Mouse (Mus musculus) monocyte, adult 59 days (primary cell): Measurements from ENCODE around the gene B430306N03Rik. TPM values are rescaled to one million over a fixed set of nuclear protein-coding genes. Genes with fewer than 3 reads are reported as not detected.

Experiments used
- total RNA-seq, 2 experiments: library from RNA; stranded (reverse); gene quantifications; one replicate each; pipeline ENCODE4 v1.2.4; 2023

The B430306N03Rik gene
- 10 to 100 TPM; 30.5 to 42.2 TPM for total RNA-seq

DNA sequence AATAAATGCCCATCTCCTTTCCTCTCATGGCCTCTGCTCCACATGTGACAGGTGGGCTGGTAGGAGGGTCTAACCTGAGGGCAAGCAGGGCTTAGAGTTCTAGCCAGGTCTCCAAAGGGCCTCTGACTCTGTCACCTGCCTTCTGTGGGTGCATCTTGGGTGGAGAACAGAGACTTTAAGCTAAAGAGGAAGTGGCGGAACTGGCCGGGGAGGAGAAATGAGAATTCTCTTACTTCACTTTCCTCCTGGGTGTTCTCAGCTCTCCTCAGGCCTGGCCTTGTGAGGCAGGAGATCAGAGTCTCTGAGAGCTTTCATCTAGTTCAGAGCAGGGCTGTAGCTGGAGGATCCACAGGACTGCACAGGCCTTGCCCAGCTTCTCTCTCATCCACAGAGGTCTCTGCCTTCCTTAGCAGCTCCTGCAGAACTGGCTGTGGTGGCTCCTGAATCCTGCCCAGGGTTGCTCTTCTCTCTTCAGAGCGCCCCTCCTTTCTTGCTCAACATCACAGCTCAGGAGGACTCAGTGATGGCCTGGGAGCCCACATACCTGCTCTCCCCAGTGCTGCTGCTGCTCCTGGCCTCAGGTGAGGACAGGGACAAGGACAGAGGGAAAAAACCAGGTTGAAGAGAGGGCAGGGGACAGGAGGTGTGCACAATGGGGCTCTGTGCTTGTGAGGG, at the start of gene B430306N03Rik:
Gene B430306N03Rik (plus strand): TSS at position 237 of the 675 bp plus-strand sequence.

DNA sequence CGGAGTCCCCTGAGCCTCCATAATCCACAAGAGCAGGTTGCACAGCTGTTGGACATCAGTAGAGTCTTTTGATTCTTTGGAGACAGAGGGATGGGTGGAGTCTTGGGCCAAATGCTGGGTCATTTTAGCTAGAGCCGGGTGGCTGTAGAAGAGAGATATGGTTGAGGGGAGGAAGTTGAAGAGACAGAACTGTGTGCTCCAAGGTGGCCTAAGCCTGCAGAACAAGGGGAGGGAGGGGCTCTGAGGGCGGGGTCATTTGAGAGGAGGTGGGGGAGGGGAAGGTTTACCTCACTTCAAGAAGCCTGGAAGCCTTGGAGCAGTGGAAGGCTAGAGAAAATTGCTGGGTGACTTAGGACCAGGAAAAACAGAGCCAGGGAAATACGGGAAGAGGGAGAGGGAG, 16.7 kb upstream of the B430306N03Rik start, which contains the start of gene Treml2:
Gene Treml2 (plus strand): TSS at position 296 of the 400 bp plus-strand sequence.

DNA sequence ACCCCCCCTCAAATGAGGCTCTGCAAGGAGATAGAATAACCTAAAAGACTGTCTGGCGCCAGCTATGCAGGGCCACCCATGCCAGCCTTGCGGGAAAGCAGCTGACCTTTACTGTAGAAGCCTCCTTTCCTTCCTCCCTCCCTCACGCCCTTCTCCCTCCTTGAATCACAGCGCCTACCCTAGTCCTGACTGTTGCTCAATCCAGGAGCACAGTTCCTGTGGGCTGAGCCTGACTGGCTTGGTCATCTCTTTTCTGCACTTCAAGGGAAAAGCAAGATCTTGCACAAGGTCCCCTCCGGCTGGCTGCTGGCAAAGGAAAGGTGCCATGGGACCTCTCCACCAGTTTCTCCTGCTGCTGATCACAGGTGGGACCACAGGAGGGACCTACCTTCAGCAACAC, 30.3 kb downstream of the B430306N03Rik start, which contains the start of gene Trem2:
Gene Trem2 (plus strand): TSS at position 171 of the 400 bp plus-strand sequence.

DNA sequence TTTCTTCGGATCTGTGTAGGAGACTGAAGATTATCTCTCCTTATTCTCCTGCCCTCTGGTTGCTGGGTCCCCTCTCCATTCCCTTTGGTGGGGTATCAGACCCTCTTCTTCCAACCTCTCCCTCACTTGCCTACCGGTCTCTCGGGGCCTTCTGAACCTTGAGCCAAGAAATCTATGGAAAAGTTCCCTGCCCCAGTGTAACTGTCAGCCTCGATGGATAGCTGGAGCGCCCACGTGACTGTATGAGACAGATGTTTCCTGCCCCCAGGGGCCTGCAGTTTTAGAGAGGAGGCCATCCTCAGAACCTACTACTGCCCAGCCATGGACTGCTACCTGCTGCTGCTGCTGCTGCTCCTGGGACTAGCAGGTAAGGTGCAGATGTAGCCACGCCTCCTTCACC, 43.7 kb downstream of the B430306N03Rik start, which contains the start of gene Treml1:
Gene Treml1 (plus strand): TSS at position 301 of the 400 bp plus-strand sequence.

Other genes starting within 250 kb of the B430306N03Rik start
- gene 1700067P10Rik, start 226.8 kb upstream of the B430306N03Rik start, total RNA-seq: not detected
- gene 9830107B12Rik, start 169.9 kb upstream of the B430306N03Rik start, total RNA-seq: 10 to 100 TPM; 16.6 to 21.2 TPM
- gene A530064D06Rik, start 148.9 kb upstream of the B430306N03Rik start, total RNA-seq: 10 to 100 TPM; 28.2 to 34.5 TPM
- gene Trem1, start 83.4 kb upstream of the B430306N03Rik start, total RNA-seq: 100 to 1,000 TPM; 130 to 138 TPM
- gene Trem3, start 68.4 kb upstream of the B430306N03Rik start, total RNA-seq: 100 to 1,000 TPM; 138 to 143 TPM
- 100 to 1,000 TPM; 470 to 487 TPM for gene Treml4, start 51.8 kb upstream of the B430306N03Rik start, total RNA-seq
- 1 to 10 TPM; 6.4 to 8.9 TPM for gene Treml2, start 16.6 kb upstream of the B430306N03Rik start, total RNA-seq
- 10 to 100 TPM; 31.5 to 31.9 TPM for gene Trem2, start 30.3 kb downstream of the B430306N03Rik start, total RNA-seq
- gene Treml1, start 43.8 kb downstream of the B430306N03Rik start, total RNA-seq: 1 to 10 TPM; 1.6 to 3.2 TPM
- 100 to 1,000 TPM; 106 to 110 TPM for gene Nfya, start 93.8 kb downstream of the B430306N03Rik start, total RNA-seq
- gene Oard1, start 93.9 kb downstream of the B430306N03Rik start, total RNA-seq: 10 to 100 TPM; 18.1 to 23.8 TPM
- not detected for gene Apobec2, start 116.8 kb downstream of the B430306N03Rik start, total RNA-seq
- gene Tspo2, start 135.4 kb downstream of the B430306N03Rik start, total RNA-seq: not detected
- not detected for gene Unc5cl, start 138.8 kb downstream of the B430306N03Rik start, total RNA-seq